Mouse (Mus musculus): Measurements from ENCODE around the gene Nkapd1. TPM values are rescaled to one million over a fixed set of nuclear protein-coding genes. Genes with fewer than 3 reads are reported as not detected.

Gene Nkapd1
- polyA plus RNA-seq, 1 experiment from 2014 or later = 28.5 TPM

DNA sequence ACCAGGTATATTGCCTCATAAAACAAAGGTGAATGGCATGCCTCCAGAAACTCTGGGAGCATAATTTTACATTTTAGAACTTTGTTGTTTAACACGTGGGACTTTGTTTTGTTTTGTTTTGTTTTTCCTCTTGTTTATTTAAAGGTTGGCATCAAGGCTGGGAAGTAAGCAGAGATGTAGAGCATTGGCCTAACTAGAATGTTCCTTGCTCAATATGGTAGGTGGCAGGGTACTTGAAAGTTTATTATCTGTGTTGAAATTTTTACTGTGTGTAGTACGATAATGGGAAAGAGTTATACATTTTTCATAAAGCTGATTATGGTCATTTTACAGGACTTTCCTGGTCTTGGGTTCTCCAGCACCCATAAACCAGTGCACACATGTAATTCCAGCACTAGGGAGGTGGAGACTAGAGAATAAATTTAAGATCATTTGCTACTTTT, 55.3 kb downstream of the Nkapd1 start:
- 78% methylated on average over 2 of the region's 2 CpGs for WGBS
- no peaks in the 10 kb centered on the region for H3K36me3 ChIP-seq (ENCODE audit: control insufficient read depth, insufficient read depth, low read length)
- H3K9me3 ChIP-seq (ENCODE audit: control insufficient read depth, low read length) = no peaks in the 10 kb centered on the region; the same call in 1 of the 2 replicates
- H3K4me2 ChIP-seq (replicated peaks; ENCODE audit: low read depth, low read length) = no peak overlapping the region
- no peaks in the 10 kb centered on the region for H3K4me1 ChIP-seq (ENCODE audit: control insufficient read depth, insufficient read depth, low read length)
- H3K27ac ChIP-seq (ENCODE audit: low read depth, low read length) = no peak overlapping the region
- no peak for ATAC-seq (ENCODE audit: low FRiP score, low TSS enrichment)
- H3K9ac ChIP-seq (ENCODE audit: low read depth, low read length) = no peak overlapping the region
- H3K27me3 ChIP-seq (ENCODE audit: control insufficient read depth, insufficient read depth, low read length) = no peaks in the 10 kb centered on the region
- no peak overlapping the region for H3K4me3 ChIP-seq (ENCODE audit: low read length)

DNA sequence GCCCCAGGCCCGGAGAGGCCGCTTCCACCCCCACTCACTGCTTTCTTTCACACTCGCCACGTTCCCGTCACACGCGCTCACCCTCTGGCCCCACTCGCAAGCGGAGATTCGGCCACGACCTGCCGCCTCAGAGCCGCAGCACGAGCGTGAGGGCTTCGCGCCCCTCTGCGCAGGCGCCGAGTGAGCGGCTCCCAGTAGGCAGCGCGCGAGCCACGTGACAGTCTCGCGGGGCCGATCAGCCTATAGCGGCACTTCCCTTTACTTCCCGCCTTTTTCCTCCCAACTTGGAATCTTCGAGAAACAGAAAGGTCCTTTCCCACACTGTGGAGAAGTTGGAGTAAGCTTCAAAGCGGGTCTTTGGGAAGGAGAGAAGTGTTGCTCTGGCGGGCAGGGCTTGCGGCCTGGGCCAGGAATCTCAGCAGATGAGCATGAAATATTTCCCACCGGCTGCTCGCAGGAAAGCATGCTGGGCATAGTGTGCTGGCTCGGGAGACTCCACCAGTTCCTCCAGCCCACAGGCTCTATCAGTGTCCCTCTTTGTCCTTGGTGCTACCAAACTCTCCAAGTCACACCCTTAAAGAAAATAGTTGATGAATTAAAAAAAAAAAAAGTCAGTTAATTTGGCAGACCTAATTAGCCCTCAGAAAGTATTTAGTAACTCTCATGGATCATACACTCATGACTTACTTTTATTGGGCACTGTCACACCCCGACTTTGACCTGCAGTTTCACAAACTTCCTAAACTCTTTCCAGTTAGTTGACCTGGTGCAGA, 55.9 kb downstream of the Nkapd1 start, which contains the start of gene Tex12:
Gene Tex12 (minus strand): TSS at position 181 of the 773 bp plus-strand sequence.
- no peak within 1 kb of the TSS for H3K4me2 ChIP-seq (replicated peaks; ENCODE audit: low read depth, low read length)
- no peak for ATAC-seq (ENCODE audit: low FRiP score, low TSS enrichment)
- no peaks in the 10 kb centered on the region for H3K27me3 ChIP-seq (ENCODE audit: control insufficient read depth, insufficient read depth, low read length)
- H3K4me3 ChIP-seq (ENCODE audit: low read length) = no peak within 1 kb of the TSS
- no peaks in the 10 kb centered on the region for H3K4me1 ChIP-seq (ENCODE audit: control insufficient read depth, insufficient read depth, low read length)
- H3K27ac ChIP-seq (ENCODE audit: low read depth, low read length) = no peak within 1 kb of the TSS
- WGBS = 90% methylated on average over 38 of the region's 38 CpGs
- no peaks in the 10 kb centered on the region; the same call in 1 of the 2 replicates for H3K9me3 ChIP-seq (ENCODE audit: control insufficient read depth, low read length)
- no peak within 1 kb of the TSS for H3K9ac ChIP-seq (ENCODE audit: low read depth, low read length)
- H3K36me3 ChIP-seq (ENCODE audit: control insufficient read depth, insufficient read depth, low read length) = no peaks in the 10 kb centered on the region

Other genes with a start within 250 kb of the Nkapd1 start
- gene Plet1, start 122.9 kb downstream of the Nkapd1 start, polyA plus RNA-seq (2014; fragmentation: Nextera tagmentation; extraction: Ambion mirVana) = 32.1 and 36.7 TPM in 2 replicates
- 85.3 and 89.4 TPM in 2 replicates for gene Pts, start 88.7 kb downstream of the Nkapd1 start, polyA plus RNA-seq (2014; fragmentation: Nextera tagmentation; extraction: Ambion mirVana)
- gene Il18, start 62.6 kb downstream of the Nkapd1 start, polyA plus RNA-seq (2014; fragmentation: Nextera tagmentation; extraction: Ambion mirVana) = 0.88 and 1.2 TPM in 2 replicates
- gene Bco2, start 62.3 kb downstream of the Nkapd1 start, polyA plus RNA-seq (2014; fragmentation: Nextera tagmentation; extraction: Ambion mirVana) = 0.16 TPM in 1 of 2 replicates, not detected in the other
- gene Tex12, start 56.1 kb downstream of the Nkapd1 start, polyA plus RNA-seq (2014; fragmentation: Nextera tagmentation; extraction: Ambion mirVana) = not detected in 2 replicates
- gene Sdhd, start 13.7 kb downstream of the Nkapd1 start, polyA plus RNA-seq (2014; fragmentation: Nextera tagmentation; extraction: Ambion mirVana) = 365 and 387 TPM in 2 replicates
- gene Timm8b, start 13.6 kb downstream of the Nkapd1 start, polyA plus RNA-seq (2014; fragmentation: Nextera tagmentation; extraction: Ambion mirVana) = 301 and 415 TPM in 2 replicates
- 6.1 and 8.1 TPM in 2 replicates for gene Pih1d2, start 143 bp downstream of the Nkapd1 start, polyA plus RNA-seq (2014; fragmentation: Nextera tagmentation; extraction: Ambion mirVana)
- gene Dlat, start 42.3 kb upstream of the Nkapd1 start, polyA plus RNA-seq (2014; fragmentation: Nextera tagmentation; extraction: Ambion mirVana) = 48.1 and 60.9 TPM in 2 replicates
- gene Dixdc1, start 122.1 kb upstream of the Nkapd1 start, polyA plus RNA-seq (2014; fragmentation: Nextera tagmentation; extraction: Ambion mirVana) = 5.7 and 10.3 TPM in 2 replicates
- gene 2310030G06Rik, start 129.1 kb upstream of the Nkapd1 start, polyA plus RNA-seq (2014; fragmentation: Nextera tagmentation; extraction: Ambion mirVana) = 8.7 and 9.3 TPM in 2 replicates
- 15.7 and 20.6 TPM in 2 replicates for gene Cryab, start 133.9 kb upstream of the Nkapd1 start, polyA plus RNA-seq (2014; fragmentation: Nextera tagmentation; extraction: Ambion mirVana)
- gene Hspb2, start 134.9 kb upstream of the Nkapd1 start, polyA plus RNA-seq (2014; fragmentation: Nextera tagmentation; extraction: Ambion mirVana) = 0.72 and 1.0 TPM in 2 replicates
- 11.1 and 11.5 TPM in 2 replicates for gene Fdxacb1, start 150.8 kb upstream of the Nkapd1 start, polyA plus RNA-seq (2014; fragmentation: Nextera tagmentation; extraction: Ambion mirVana)
- gene Alg9, start 157.6 kb upstream of the Nkapd1 start, polyA plus RNA-seq (2014; fragmentation: Nextera tagmentation; extraction: Ambion mirVana) = 23.6 and 44.2 TPM in 2 replicates
- 35.7 and 37.8 TPM in 2 replicates for gene 1110032A03Rik, start 158.1 kb upstream of the Nkapd1 start, polyA plus RNA-seq (2014; fragmentation: Nextera tagmentation; extraction: Ambion mirVana)
- gene Ppp2r1b, start 227.8 kb upstream of the Nkapd1 start, polyA plus RNA-seq (2014; fragmentation: Nextera tagmentation; extraction: Ambion mirVana) = 43.1 and 89.4 TPM in 2 replicates

All from kidney, embryonic 14.5 days (tissue).